Mouse (Mus musculus) cerebellum, adult 2 months (tissue): ENCODE data around the gene Isg20l2.

ENCODE experiments used
- CTCF ChIP-seq: fragments of 200-500 bp; IDR thresholded peaks from 2 replicates; pipeline ENCODE4 v1.5.1; 2011; ENCODE audit warnings: low read depth, mild to moderate bottlenecking, control low read depth, low read length, moderate library complexity, borderline replicate concordance; ENCODE audit not compliant: insufficient read depth
- POLR2A ChIP-seq: fragments of 200-500 bp; IDR thresholded peaks from 2 replicates; pipeline ENCODE4 v1.6.1; 2011; ENCODE audit warnings: low read length, control low read depth, borderline replicate concordance; ENCODE audit not compliant: insufficient read depth

DNA sequence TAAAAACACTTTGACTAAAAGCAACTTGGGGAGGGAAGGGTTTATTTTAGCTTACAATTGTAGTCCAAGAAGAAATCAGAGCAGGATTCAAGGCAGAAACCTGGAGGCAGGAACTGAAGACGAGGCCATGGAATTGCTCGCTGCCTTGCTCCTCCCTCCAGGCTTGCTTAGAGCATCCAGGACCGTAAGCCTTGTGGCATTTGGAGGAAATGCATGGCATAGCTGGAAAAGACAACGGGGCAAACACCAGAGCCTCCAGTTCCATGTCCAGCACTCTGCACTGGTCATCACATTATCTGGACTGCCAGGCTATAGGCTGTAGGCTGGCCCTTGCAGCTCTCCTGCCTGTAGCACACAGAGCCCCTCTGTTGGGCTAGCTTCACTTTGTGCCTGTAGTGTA, 4.4 kb downstream of the Isg20l2 start:
- no peak for TF ChIP-seq CTCF
- no peak for TF ChIP-seq POLR2A
